Mouse (Mus musculus): ENCODE results near the gene Cks2. TPM values are rescaled to one million over a fixed set of nuclear protein-coding genes. Genes with fewer than 3 reads are reported as not detected.

Cks2 gene
- polyA plus RNA-seq, 1 experiment from 2014 or later: 78.7 TPM

DNA sequence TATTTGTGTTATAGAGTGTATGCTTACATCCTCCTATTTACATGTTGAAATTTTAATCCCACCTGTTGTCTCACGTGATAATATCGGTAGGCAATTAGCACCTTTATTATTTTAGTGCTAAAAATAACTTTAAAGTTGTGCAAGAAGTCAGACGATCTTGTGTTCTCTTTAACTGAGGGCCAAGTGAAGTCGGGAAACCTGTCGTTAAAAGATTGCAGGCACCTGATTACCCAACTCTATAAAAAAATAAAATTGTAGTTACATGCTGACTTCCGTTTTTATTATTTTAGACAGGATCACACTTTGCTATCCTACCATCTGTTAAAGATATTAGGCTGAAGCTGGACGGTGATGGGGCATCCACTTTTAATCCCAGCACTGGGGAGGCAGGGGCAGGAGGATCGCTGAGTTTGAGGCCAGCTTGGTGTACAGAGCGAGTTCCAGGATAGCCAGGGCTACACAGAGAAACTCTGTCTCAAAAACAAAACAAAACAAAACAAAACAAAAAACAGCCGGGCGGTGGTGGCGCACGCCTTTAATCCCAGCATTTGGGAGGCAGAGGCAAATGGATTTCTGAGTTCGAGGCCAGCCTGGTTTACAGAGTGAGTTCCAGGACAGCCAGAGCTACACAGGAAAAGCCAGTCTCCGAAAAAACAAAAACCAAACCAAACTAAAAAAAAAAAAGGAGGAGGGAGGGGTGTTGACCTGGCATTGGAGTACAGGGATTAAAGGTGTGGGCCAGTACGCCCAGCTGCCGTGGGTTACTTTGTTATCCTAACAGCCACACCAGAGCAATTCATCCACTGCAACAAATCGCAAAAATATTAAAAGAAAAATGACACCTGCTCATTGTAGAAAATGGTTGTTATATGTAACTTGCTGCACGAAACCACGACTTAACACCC is 856 bp upstream of the Cks2 start:
- Histone ChIP-seq H3K9ac (peak overlapping the region; percentile 80), H3K36me3 (no peaks in the 10 kb centered on the region), H3K4me3 (peak overlapping the region; percentile 71), H3K4me1 (replicated peaks) (peaks cover 9% of the 10 kb centered on the region), H3K27ac (peak overlapping the region; percentile 66; the same call in 1 of the 2 replicates), H3K27me3 (no peaks in the 10 kb centered on the region), H3K4me2 (peak overlapping the region; percentile 93), H3K9me3 (no peaks in the 10 kb centered on the region)
- WGBS: 52% methylated on average over 20 of the region's 20 CpGs
- ATAC-seq (ENCODE audit: low FRiP score): peak; percentile 44

- no peaks in the 10 kb centered on the region for H3K27me3 ChIP-seq
- H3K4me3 ChIP-seq: peak overlapping the region; percentile 71
- whole genome bisulfite sequencing: under 1% methylated on average over 7 of the region's 7 CpGs
- H3K36me3 ChIP-seq: no peaks in the 10 kb centered on the region
- H3K4me2 ChIP-seq: peak overlapping the region; percentile 93
- peak overlapping the region; percentile 73 for H3K9ac ChIP-seq
- H3K4me1 ChIP-seq (replicated peaks): peaks cover 11% of the 10 kb centered on the region
- no peak overlapping the region for H3K27ac ChIP-seq
- H3K9me3 ChIP-seq: no peaks in the 10 kb centered on the region
- ATAC-seq (ENCODE audit: low FRiP score): no peak
These were observed 840 bp downstream of the Cks2 start for GRCm38 (mm10) chr13:51645872-51646271.

GRCm38 (mm10) chr13:51646362-51647027 is 1.5 kb downstream of the Cks2 start:
- Histone ChIP-seq H3K4me2 (peak overlapping the region; percentile 93), H3K36me3 (no peaks in the 10 kb centered on the region), H3K27me3 (no peaks in the 10 kb centered on the region), H3K9me3 (no peaks in the 10 kb centered on the region), H3K4me1 (replicated peaks) (peaks cover 15% of the 10 kb centered on the region), H3K9ac (0 out of 2 replicates have a peak overlapping the region, but pooled peaks have one; percentile 35), H3K27ac (no peak overlapping the region), H3K4me3 (peak overlapping the region; percentile 71)
- ATAC-seq (ENCODE audit: low FRiP score): no peak
- 23% methylated on average over 3 of the region's 3 CpGs for WGBS

DNA sequence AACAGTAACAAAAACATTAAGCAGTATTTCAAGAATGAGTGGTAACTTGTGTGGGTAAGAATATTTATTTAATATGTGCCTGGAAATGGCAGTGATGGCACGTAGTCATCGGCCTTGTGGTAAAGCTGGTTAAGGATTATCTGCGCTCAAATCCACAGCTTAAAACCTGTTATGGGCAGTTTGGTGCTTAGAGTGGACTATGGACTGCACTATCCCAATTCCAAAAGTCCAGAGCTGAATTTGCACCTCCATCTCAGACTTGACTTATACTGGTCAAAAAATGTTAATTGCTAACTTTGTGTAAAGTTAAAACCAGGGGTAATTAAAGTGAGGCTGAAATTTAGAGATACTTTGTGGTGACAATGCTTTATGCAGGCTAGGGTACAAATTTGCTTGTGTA is 2.7 kb downstream of the Cks2 start:
- H3K36me3 ChIP-seq: peaks cover 1% of the 10 kb centered on the region; the same call in 1 of the 2 replicates
- H3K9me3 ChIP-seq: no peaks in the 10 kb centered on the region
- 90% methylated on average over 3 of the region's 3 CpGs for WGBS
- no peak overlapping the region for H3K27ac ChIP-seq
- no peak for ATAC-seq (ENCODE audit: low FRiP score)
- H3K9ac ChIP-seq: no peak overlapping the region
- H3K4me1 ChIP-seq (replicated peaks): peaks cover 24% of the 10 kb centered on the region
- no peaks in the 10 kb centered on the region for H3K27me3 ChIP-seq
- H3K4me3 ChIP-seq: no peak overlapping the region
- 0 out of 2 replicates have a peak overlapping the region, but pooled peaks have one; percentile 36 for H3K4me2 ChIP-seq

DNA sequence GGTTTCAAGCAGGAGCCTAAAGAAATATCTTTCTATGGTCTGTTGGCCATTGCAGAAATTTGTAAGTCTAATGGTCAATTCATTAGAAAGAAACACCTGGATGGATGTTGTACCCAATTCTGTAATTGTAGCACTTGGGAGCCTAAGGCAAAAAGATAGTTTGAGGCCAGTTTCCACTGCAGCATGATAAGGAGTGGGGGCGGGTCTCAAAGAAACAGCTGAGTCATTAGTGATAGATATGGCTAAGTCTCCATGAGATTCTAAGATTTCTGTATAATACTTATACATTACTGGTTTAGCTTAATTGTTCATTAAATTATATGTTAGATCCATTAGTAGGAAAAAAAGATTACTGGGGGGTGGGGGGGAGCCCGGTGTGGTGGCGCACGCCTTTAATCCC is 3.2 kb downstream of the Cks2 start:
- H3K36me3 ChIP-seq: peaks cover 6% of the 10 kb centered on the region; the same call in 1 of the 2 replicates
- no peak for ATAC-seq (ENCODE audit: low FRiP score)

GRCm38 (mm10) chr13:51649740-51650139 is 4.7 kb downstream of the Cks2 start:
- 63% methylated on average over 1 of the region's 1 CpGs for WGBS
- no peak overlapping the region for H3K27ac ChIP-seq
- no peaks in the 10 kb centered on the region for H3K27me3 ChIP-seq
- no peak overlapping the region for H3K4me3 ChIP-seq
- no peak overlapping the region for H3K4me2 ChIP-seq
- H3K9ac ChIP-seq: no peak overlapping the region
- no peaks in the 10 kb centered on the region for H3K9me3 ChIP-seq
- peaks cover 18% of the 10 kb centered on the region for H3K36me3 ChIP-seq
- H3K4me1 ChIP-seq (replicated peaks): peaks cover 26% of the 10 kb centered on the region
- no peak for ATAC-seq (ENCODE audit: low FRiP score)

More for the DNA sequence above, 3.2 kb downstream of the Cks2 start:
- Histone ChIP-seq H3K27me3 (no peaks in the 10 kb centered on the region), H3K27ac (no peak overlapping the region), H3K9me3 (no peaks in the 10 kb centered on the region), H3K4me3 (no peak overlapping the region), H3K9ac (no peak overlapping the region), H3K4me1 (replicated peaks) (peaks cover 26% of the 10 kb centered on the region), H3K4me2 (no peak overlapping the region)
- 96% methylated on average over 4 of the region's 4 CpGs for WGBS

- Histone ChIP-seq H3K36me3 (peaks cover 36% of the 10 kb centered on the region), H3K4me3 (peak within 1 kb of the TSS; percentile 74), H3K9me3 (no peaks in the 10 kb centered on the region), H3K4me1 (replicated peaks) (peaks cover 17% of the 10 kb centered on the region), H3K4me2 (peak within 1 kb of the TSS; percentile 88), H3K27ac (peak within 1 kb of the TSS; percentile 94), H3K9ac (peak within 1 kb of the TSS; percentile 83), H3K27me3 (no peaks in the 10 kb centered on the region)
- WGBS: under 1% methylated on average over 69 of the region's 69 CpGs
- ATAC-seq (ENCODE audit: low FRiP score): peak; percentile 97
These were observed 6.5 kb downstream of the Cks2 start, which contains the start of gene Secisbp2 for GRCm38 (mm10) chr13:51651408-51652064. Gene Secisbp2, plus strand, starts transcription at chr13:51651697.

- Histone ChIP-seq H3K4me3 (no peak overlapping the region), H3K36me3 (peaks cover 52% of the 10 kb centered on the region), H3K4me1 (replicated peaks) (peaks cover 17% of the 10 kb centered on the region), H3K4me2 (no peak overlapping the region), H3K9me3 (no peaks in the 10 kb centered on the region), H3K9ac (peak overlapping the region; percentile 35; the same call in 1 of the 2 replicates), H3K27ac (no peak overlapping the region), H3K27me3 (no peaks in the 10 kb centered on the region)
- no peak for ATAC-seq (ENCODE audit: low FRiP score)
- 91% methylated on average over 6 of the region's 6 CpGs for WGBS
These were observed 8.1 kb downstream of the Cks2 start for GRCm38 (mm10) chr13:51653159-51653558.

GRCm38 (mm10) chr13:51653961-51654360 is 8.9 kb downstream of the Cks2 start:
- WGBS: 95% methylated on average over 9 of the region's 9 CpGs
- Histone ChIP-seq H3K27me3 (no peaks in the 10 kb centered on the region), H3K4me2 (no peak overlapping the region), H3K36me3 (peaks cover 60% of the 10 kb centered on the region), H3K4me3 (no peak overlapping the region), H3K27ac (no peak overlapping the region), H3K9ac (no peak overlapping the region), H3K4me1 (replicated peaks) (peaks cover 17% of the 10 kb centered on the region), H3K9me3 (no peaks in the 10 kb centered on the region)
- ATAC-seq (ENCODE audit: low FRiP score): no peak

DNA sequence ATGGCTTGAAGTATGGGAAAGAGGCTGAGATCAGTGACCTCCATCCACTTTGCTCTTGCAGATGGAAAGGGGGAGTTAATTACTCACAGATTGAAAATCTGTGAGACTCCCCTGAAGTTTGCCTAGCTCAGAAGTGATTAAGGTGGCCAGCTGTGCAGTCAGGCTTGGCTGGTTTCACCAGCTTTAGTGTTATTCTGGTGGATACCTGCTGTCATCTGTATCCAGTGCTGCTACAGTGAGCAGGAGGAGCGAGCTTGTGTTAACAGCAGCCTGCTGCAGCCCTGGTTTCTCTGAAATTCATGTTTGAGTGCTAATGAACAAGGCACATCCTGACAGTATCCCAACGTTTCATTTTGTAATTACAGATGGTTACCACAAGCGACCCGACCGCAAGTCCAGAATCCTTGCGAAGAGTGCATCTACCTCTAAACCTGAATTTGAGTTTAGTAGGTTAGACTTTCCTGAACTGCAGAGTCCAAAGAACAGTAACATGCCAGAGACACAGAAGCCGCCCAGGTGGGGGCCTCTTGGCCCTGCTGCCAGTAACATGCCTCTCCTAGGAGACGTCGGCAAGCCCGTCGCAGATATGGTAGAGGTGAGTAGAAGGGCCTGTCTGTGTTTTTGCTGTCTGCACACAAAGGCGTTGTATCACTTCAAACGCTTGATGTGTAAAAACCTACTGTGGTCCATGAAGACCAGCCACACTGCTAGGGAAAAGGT is 11.6 kb downstream of the Cks2 start:
- no peak overlapping the region for H3K4me3 ChIP-seq
- ATAC-seq (ENCODE audit: low FRiP score): no peak
- H3K9me3 ChIP-seq: no peaks in the 10 kb centered on the region
- H3K36me3 ChIP-seq: peaks cover 83% of the 10 kb centered on the region
- H3K27me3 ChIP-seq: no peaks in the 10 kb centered on the region
- no peak overlapping the region for H3K4me2 ChIP-seq
- peaks cover 10% of the 10 kb centered on the region for H3K4me1 ChIP-seq (replicated peaks)
- no peak overlapping the region for H3K27ac ChIP-seq
- 94% methylated on average over 13 of the region's 13 CpGs for WGBS
- H3K9ac ChIP-seq: no peak overlapping the region

GRCm38 (mm10) chr13:51658094-51658493 is 13.1 kb downstream of the Cks2 start:
- Histone ChIP-seq H3K4me2 (no peak overlapping the region), H3K27ac (no peak overlapping the region), H3K27me3 (no peaks in the 10 kb centered on the region), H3K9me3 (no peaks in the 10 kb centered on the region), H3K9ac (no peak overlapping the region), H3K4me1 (replicated peaks) (no peaks in the 10 kb centered on the region), H3K4me3 (no peak overlapping the region), H3K36me3 (peaks cover 92% of the 10 kb centered on the region)
- no peak for ATAC-seq (ENCODE audit: low FRiP score)
- 89% methylated on average over 3 of the region's 3 CpGs for WGBS
